Mouse (Mus musculus): ENCODE measurements around the gene Tmem212. TPM values are rescaled to one million over a fixed set of nuclear protein-coding genes. Genes with fewer than 3 reads are reported as not detected.

Gene Tmem212
- total RNA-seq, 1 experiment from 2014 or later = not detected

- ATAC-seq (replicated peaks in 1 of 2; ENCODE audit: insufficient read depth in 1 of 2, low FRiP score in 2 of 2, low TSS enrichment in 1 of 2, low read depth in 1 of 2, poor library complexity in 2 of 2, severe bottlenecking in 2 of 2) = no peak
Observed at GRCm38 (mm10) chr3:27906647-27907209, 10.6 kb upstream of the Tmem212 start.

- no peak for ATAC-seq (replicated peaks in 1 of 2; ENCODE audit: insufficient read depth in 1 of 2, low FRiP score in 2 of 2, low TSS enrichment in 1 of 2, low read depth in 1 of 2, poor library complexity in 2 of 2, severe bottlenecking in 2 of 2)
Observed at GRCm38 (mm10) chr3:27904659-27905330, 8.6 kb upstream of the Tmem212 start.

DNA sequence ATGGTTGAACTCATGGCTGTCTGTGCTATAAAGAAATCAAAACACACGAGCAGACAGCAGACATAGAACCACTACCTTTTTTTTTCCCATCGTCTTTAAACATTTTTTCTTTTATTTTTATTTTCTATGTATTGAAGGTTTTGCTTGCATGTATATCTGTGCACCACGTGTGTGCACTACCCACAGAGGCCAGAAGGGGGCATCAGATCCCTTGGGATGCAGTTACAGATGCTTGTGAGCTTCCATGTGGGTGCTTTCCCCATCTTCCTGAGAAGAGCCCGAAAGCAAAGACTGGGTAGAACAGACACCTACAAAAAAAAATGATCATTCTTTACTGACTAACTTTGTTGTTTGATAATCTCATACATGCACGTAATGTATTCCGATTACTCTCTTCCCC, 5.7 kb upstream of the Tmem212 start:
- ATAC-seq (replicated peaks in 1 of 2; ENCODE audit: insufficient read depth in 1 of 2, low FRiP score in 2 of 2, low TSS enrichment in 1 of 2, low read depth in 1 of 2, poor library complexity in 2 of 2, severe bottlenecking in 2 of 2) = no peak

DNA sequence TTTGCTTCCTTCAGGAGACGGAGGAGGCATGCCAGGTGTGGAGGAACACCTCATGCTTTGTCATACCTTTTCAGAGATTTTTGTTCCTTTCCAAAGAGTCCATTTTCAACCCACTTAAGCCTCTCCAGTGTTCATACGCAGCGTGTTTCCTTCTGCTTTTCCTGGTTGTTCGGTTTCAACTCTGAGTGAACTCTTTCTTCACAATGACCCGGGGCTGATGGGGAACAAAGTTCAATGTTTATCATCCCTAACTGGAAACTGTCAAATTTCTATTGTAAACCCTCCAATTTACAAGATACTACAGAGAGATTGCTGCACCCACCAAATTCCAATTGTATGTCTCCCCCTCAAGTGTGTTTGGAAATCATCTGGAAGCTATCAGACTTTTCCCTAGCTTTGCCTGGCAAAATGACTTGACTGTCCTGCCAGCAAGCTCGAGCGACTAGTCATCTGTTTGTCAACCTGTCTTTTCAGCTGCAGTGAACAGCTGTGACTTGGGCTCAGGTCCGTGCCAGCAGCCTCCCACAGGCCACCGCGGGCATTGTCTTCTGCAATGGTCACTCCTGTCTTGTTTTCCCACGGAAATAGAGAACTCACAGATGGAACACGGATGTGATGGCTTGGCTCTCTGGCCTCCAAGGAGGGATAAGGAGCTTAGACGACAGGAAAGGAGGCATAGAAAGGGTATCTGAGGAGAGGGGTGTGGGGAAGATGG, 3.0 kb upstream of the Tmem212 start:
- ATAC-seq (replicated peaks in 1 of 2; ENCODE audit: insufficient read depth in 1 of 2, low FRiP score in 2 of 2, low TSS enrichment in 1 of 2, low read depth in 1 of 2, poor library complexity in 2 of 2, severe bottlenecking in 2 of 2) = 0 out of 4 replicates have a peak, but pooled peaks have one; percentile 22 to 35

GRCm38 (mm10) chr3:27898178-27898577, 2.0 kb upstream of the Tmem212 start:
- peak; percentile 67 to 82 for ATAC-seq (replicated peaks in 1 of 2; ENCODE audit: insufficient read depth in 1 of 2, low FRiP score in 2 of 2, low TSS enrichment in 1 of 2, low read depth in 1 of 2, poor library complexity in 2 of 2, severe bottlenecking in 2 of 2)

DNA sequence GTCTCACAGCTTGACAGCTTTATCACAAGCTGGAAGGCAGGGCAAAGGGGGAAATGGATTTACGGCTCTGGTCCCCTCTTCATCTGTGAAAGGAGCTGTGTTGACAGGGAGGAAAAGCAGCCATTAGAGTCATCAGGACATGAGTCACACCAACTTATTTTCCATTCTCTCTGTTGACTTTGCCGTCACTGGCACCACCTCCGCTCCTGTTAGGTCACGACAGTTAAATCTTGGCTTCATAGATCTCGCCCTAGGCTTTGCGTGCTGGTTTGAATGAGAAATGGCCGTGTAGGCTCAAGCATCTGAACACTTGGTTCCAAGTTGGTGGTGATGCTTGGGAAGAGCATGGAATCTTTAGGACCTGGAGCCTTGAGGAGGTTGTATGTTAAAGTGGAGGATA, 9.6 kb downstream of the Tmem212 start:
- ATAC-seq (replicated peaks in 1 of 2; ENCODE audit: insufficient read depth in 1 of 2, low FRiP score in 2 of 2, low TSS enrichment in 1 of 2, low read depth in 1 of 2, poor library complexity in 2 of 2, severe bottlenecking in 2 of 2) = no peak

DNA sequence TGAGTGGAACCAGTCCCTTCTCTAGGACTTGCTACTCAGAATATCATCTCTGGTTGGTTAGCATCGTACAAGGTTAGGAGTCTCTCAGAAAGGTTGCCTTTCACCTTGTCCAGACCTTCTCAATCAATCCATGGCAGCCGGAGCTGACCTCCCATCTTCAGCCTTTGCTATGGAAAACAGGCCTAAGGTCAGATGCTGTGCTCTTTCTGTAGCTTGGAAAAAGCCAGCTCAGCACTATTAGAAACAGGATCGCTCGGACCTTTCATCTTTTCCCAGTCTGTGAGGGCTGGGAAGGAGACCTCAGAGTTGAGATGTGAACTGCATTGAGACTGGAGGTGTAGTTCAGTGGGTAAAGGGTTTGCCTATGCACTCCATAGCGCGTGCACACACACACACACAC, 10.6 kb downstream of the Tmem212 start:
- no peak for ATAC-seq (replicated peaks in 1 of 2; ENCODE audit: insufficient read depth in 1 of 2, low FRiP score in 2 of 2, low TSS enrichment in 1 of 2, low read depth in 1 of 2, poor library complexity in 2 of 2, severe bottlenecking in 2 of 2)

DNA sequence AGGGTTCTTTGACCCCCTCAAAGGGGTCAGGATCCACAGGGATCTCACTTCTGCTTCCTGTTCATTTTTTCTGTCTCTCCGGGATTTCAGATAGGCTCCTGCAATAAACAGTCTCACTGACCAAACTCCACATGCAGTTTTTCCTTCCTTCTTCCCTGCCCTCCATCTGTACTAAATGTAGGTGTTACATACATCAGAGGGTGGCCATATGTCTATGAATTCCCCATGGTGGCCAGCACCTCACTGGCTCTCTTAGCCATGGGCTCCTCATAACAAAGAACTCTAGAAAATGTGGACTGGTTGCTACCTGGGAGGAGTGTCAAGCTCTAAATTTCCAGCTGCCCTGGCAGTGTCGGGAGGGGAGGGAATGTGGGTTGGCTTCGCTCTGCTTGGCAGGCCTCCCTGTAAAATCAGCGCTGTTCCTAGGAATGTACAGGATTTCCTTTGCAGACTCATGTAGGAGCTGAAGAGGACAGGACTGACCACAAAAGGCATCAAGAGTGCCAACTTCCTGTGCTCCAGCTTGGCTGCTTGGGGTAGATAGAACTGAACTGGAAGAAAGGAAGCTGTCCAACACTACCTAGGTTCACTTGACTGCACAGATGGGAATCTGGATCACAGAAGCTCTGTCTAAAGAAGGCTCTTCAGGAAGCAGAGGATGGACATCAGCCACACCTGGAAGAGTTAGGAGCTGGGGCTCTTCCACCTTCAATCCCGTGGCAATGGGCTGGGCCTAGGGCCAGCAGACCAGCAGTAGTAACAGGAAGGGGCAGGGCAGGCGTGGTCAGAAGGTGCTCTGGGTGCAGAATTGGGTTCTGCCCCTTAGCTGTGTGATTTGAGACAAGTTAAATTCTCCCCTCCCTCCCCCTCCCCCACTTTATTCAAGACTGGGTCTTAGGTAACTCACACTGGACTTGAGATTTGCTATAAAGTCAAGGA, 14.0 kb downstream of the Tmem212 start:
- peak; percentile 51 to 57 for ATAC-seq (replicated peaks in 1 of 2; ENCODE audit: insufficient read depth in 1 of 2, low FRiP score in 2 of 2, low TSS enrichment in 1 of 2, low read depth in 1 of 2, poor library complexity in 2 of 2, severe bottlenecking in 2 of 2)

DNA sequence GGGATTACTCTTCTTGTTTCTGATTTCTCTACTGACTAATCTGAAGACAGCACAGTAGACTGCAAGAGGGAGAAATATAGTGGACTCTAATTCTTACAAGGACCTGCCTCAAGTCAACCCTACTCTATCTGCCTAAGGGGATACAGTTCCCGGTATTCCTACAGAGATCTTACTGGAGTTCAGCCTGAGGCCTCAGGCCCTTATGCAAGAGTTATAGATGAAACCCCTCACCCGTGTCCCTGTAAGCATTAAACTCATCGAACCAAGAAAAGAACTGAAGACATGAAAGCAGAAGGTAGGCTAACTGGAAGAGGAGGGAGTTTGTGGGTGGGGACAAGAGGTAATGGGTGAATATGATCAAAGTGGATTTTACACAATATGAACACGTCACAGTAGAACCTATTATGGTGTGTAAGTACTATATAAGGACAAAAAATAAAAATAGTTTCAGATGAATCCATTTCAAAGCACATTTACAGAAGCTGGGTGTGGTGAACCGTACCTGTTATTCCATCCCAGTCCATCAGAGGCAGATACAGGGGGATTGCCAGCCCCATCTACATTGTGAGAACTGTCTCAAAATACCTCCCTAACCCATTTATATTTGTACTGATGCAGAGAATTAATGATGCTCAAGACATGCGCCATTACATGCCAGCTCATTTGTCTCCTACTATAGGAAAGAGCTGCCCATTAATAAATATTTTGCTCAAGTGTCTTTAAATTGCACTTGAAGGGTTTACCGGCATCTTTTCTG, 17.1 kb downstream of the Tmem212 start:
- ATAC-seq (replicated peaks in 1 of 2; ENCODE audit: insufficient read depth in 1 of 2, low FRiP score in 2 of 2, low TSS enrichment in 1 of 2, low read depth in 1 of 2, poor library complexity in 2 of 2, severe bottlenecking in 2 of 2) = no peak

- ATAC-seq (replicated peaks in 1 of 2; ENCODE audit: insufficient read depth in 1 of 2, low FRiP score in 2 of 2, low TSS enrichment in 1 of 2, low read depth in 1 of 2, poor library complexity in 2 of 2, severe bottlenecking in 2 of 2) = no peak
Observed at GRCm38 (mm10) chr3:27873268-27874073, 22.7 kb downstream of the Tmem212 start.

- ATAC-seq (replicated peaks in 1 of 2; ENCODE audit: insufficient read depth in 1 of 2, low FRiP score in 2 of 2, low TSS enrichment in 1 of 2, low read depth in 1 of 2, poor library complexity in 2 of 2, severe bottlenecking in 2 of 2) = no peak
Observed at GRCm38 (mm10) chr3:27872429-27872828, 23.7 kb downstream of the Tmem212 start.

GRCm38 (mm10) chr3:27871891-27872290, 24.3 kb downstream of the Tmem212 start:
- no peak for ATAC-seq (replicated peaks in 1 of 2; ENCODE audit: insufficient read depth in 1 of 2, low FRiP score in 2 of 2, low TSS enrichment in 1 of 2, low read depth in 1 of 2, poor library complexity in 2 of 2, severe bottlenecking in 2 of 2)

- ATAC-seq (replicated peaks in 1 of 2; ENCODE audit: insufficient read depth in 1 of 2, low FRiP score in 2 of 2, low TSS enrichment in 1 of 2, low read depth in 1 of 2, poor library complexity in 2 of 2, severe bottlenecking in 2 of 2) = no peak
Observed at GRCm38 (mm10) chr3:27871371-27871770, 24.8 kb downstream of the Tmem212 start.

- ATAC-seq (replicated peaks in 1 of 2; ENCODE audit: insufficient read depth in 1 of 2, low FRiP score in 2 of 2, low TSS enrichment in 1 of 2, low read depth in 1 of 2, poor library complexity in 2 of 2, severe bottlenecking in 2 of 2) = no peak
Observed at GRCm38 (mm10) chr3:27868681-27869080, 27.5 kb downstream of the Tmem212 start.

GRCm38 (mm10) chr3:27867731-27868130, 28.4 kb downstream of the Tmem212 start:
- no peak for ATAC-seq (replicated peaks in 1 of 2; ENCODE audit: insufficient read depth in 1 of 2, low FRiP score in 2 of 2, low TSS enrichment in 1 of 2, low read depth in 1 of 2, poor library complexity in 2 of 2, severe bottlenecking in 2 of 2)
